Mouse (Mus musculus): Measurements from ENCODE around the gene Rad51b. TPM values are rescaled to one million over a fixed set of nuclear protein-coding genes. Genes with fewer than 3 reads are reported as not detected.
A peak's percentile ranks its signal among the peaks of the same experiment; 100 is the strongest.

Rad51b gene
- total RNA-seq, 2 experiments from 2014 or later, result 2.0 TPM

DNA sequence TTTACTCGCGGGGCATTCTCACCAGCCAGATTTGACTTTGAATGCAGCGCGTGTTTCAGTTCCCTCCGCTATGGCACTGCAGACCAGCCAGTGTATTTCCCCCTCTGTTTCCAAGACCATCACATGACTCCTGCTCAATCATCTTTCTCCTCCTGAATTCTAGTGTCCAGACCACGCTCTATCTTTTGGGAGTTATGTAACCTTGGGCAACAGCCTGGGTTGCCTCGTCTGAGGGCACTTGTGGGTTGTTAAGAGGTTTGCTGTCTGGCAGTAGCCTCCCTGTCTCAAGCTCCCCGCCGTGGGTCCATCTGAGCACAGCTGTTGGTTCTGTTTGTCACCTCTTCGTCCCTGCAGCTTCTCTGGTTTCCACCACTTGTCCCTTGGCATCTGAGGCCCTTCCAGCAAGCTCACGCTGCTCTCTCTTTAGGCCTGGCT lies 309.1 kb downstream of the Rad51b start:
- intact Hi-C loops (cut with DNase I), result no loop called here
- no peak for DNase-seq

DNA sequence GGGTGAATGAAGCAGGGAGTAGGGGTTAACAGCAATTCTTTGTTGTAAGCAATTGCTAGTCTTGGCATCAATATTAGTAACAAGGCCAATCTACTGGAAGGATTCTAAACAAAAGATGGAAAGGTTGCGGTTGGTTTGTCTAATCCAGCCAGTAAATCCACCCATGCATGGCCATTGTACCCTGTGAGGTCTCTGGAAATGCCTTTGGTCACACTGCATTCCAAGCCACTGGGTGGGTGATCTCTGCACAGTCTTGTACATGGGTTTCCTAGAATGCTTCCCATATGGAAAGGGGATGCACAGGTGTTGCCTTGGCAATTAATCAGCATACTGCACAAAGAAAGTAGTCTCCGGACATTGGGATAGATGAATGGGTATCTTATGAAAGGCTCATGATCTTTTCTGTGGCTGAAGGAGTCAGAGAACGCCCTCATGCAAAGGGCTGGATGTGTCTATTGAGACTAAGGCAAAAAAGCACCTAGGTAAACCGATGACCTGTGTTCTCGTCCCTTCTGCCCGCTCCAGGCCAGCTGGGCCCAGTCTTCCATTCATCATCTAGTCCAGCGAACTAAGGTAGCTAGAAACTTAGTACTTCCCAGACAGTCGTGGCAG lies 312.4 kb downstream of the Rad51b start:
- intact Hi-C loops (cut with DNase I), result loop anchor here (5.0 kb wide), 3 partner anchors 298 to 453 kb away; no protein-coding TSS in a partner anchor

GRCm38 (mm10) chr12:79610511-79611103 lies 313.5 kb downstream of the Rad51b start:
- DNase-seq, result peak in 1 of 2 experiments; percentile 27
- intact Hi-C loops (cut with DNase I), result loop anchor here (5.0 kb wide), 3 partner anchors 297 to 452 kb away; no protein-coding TSS in a partner anchor

More for the DNA sequence above, 312.4 kb downstream of the Rad51b start:
- no peak for DNase-seq

- intact Hi-C loops (cut with DNase I), result loop anchor here (1.0 to 5.0 kb wide), 7 partner anchors 249 to 521 kb away; no protein-coding TSS in a partner anchor
- DNase-seq, result no peak
Observed at GRCm38 (mm10) chr12:79611665-79612064, 314.6 kb downstream of the Rad51b start.

- intact Hi-C loops (cut with DNase I), result loop anchor here (1.0 to 5.0 kb wide), 7 partner anchors 250 to 520 kb away; no protein-coding TSS in a partner anchor
- DNase-seq, result peak; percentile 92 to 96
Observed at GRCm38 (mm10) chr12:79612334-79613060, 315.4 kb downstream of the Rad51b start.

DNA sequence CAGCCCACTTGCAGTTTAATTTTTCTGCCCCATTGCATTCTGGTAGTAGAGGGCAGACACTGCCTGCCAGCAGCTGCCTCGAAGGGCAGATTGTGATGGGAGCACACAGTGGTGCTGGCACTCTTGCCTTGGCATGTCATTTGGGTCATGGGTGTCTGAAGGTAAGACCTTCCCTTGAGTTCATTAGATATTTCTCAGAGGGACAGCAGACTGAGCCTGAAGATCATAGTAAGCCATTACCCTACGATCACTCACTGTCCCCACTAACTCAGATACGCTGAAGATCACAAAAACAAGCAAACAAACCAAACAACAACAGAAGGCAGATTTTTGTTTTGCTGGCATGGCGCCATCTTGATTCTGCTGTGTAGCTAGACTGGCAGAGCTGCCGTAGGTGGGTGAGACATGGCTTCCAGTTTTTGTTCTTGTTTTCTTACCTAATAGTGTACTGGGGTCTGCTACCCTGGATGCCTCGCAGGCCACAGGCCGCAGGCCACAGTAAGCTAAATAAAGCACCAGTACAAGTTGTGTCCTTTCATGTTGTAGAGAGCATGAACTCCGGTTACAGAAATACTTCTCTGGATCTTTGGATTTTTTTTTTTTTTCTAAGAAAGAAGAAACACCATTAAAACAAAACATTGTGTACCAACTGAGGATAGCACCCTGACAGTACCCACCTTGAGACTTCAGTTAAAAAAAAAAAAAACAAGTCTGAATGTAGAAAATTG lies 316.1 kb downstream of the Rad51b start:
- DNase-seq, result peak in 1 of 2 experiments; percentile 48
- intact Hi-C loops (cut with DNase I), result loop anchor here (2.0 to 5.0 kb wide), 5 partner anchors 250 to 449 kb away; no protein-coding TSS in a partner anchor

- peak in 1 of 2 experiments; percentile 17 for DNase-seq
- intact Hi-C loops (cut with DNase I), result loop anchor here (2.0 to 5.0 kb wide), 5 partner anchors 251 to 448 kb away; no protein-coding TSS in a partner anchor
Observed at GRCm38 (mm10) chr12:79613846-79614582, 316.9 kb downstream of the Rad51b start.

- DNase-seq, result no peak
- intact Hi-C loops (cut with DNase I), result loop anchor here (5.0 kb wide), 3 partner anchors 293 to 448 kb away; no protein-coding TSS in a partner anchor
Observed at GRCm38 (mm10) chr12:79614583-79614953, 317.5 kb downstream of the Rad51b start.

DNA sequence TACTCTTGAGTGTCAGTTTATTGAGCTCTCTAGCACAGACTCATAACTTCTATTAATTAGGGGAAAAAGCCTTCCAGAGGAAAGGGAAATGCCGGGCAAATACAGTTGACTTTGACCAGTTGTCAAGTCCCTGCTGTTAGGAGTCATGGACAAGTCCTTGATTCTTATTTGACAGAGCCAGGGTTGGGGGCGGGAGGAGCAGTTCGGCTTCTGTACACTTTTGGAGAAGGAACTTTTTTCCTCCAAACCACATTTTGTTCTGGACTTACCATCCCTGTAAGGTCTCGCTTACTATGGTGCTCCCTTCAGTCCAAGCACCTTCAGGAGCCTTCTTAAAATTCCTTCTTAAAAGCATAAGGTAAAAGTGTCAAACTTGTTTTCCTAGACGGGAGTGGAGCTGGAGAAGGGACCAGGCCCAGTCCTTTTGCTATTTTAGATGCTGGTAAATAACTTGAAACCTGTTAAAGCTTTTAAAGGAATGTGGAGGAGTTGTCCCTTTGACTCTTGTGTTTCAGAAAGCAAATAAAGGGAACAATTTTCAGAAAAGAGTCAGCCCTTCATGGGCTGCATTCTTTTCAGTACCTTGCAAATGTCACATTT lies 318.7 kb downstream of the Rad51b start:
- intact Hi-C loops (cut with DNase I), result no loop called here

GRCm38 (mm10) chr12:79619009-79619408 lies 321.9 kb downstream of the Rad51b start:
- intact Hi-C loops (cut with DNase I), result no loop called here
- no peak for DNase-seq

More for the DNA sequence above, 318.7 kb downstream of the Rad51b start:
- DNase-seq, result no peak

DNA sequence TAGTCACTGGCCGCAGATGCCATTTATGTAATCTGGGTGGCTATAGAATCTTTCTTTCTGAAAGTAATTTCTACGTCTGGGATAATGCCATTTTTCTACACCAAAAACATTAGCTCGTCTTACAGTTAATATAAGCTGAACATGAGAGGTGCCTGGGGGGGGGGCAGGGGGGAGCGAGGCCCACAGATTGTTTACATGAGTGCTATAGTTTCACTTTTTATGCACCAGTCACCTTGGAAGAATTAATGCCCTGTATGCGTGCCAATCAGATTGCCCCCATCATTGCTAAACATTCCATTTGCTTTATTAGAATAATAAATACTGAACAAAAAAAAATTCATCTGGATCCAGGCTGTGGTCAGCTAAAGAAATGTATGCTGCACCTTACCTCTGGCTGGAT lies 323.6 kb downstream of the Rad51b start:
- intact Hi-C loops (cut with DNase I), result no loop called here
- DNase-seq, result no peak

GRCm38 (mm10) chr12:79623308-79623707 lies 326.2 kb downstream of the Rad51b start:
- DNase-seq, result no peak
- intact Hi-C loops (cut with DNase I), result no loop called here

- DNase-seq, result no peak
- intact Hi-C loops (cut with DNase I), result no loop called here
Observed at GRCm38 (mm10) chr12:79625699-79626554, 328.8 kb downstream of the Rad51b start.

DNA sequence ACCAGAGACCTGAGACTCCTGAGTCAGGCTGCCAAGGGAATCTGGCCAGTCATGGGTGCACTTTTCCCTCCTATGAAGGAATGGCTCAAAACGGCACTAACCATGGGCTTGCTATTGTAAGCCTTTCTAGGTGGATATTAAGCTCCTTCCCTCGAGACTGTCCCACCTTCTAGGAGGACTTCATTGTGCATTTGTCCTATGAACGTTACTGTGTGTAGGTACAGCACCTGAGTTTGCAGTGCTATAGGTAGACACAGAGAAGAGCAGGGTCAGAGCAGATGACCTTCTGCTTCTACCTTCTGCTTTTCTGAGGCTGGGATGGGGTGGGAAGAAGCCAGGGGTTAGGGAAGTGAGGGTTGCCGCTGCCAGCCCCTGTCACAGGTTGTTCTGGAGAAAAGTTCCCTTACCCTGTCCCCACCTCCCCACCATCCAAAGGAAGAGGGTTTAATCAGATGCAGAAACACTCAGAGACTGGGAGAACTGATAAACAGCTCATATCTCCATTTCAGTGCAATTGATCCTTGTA lies 329.5 kb downstream of the Rad51b start:
- intact Hi-C loops (cut with DNase I), result no loop called here
- DNase-seq, result no peak

DNA sequence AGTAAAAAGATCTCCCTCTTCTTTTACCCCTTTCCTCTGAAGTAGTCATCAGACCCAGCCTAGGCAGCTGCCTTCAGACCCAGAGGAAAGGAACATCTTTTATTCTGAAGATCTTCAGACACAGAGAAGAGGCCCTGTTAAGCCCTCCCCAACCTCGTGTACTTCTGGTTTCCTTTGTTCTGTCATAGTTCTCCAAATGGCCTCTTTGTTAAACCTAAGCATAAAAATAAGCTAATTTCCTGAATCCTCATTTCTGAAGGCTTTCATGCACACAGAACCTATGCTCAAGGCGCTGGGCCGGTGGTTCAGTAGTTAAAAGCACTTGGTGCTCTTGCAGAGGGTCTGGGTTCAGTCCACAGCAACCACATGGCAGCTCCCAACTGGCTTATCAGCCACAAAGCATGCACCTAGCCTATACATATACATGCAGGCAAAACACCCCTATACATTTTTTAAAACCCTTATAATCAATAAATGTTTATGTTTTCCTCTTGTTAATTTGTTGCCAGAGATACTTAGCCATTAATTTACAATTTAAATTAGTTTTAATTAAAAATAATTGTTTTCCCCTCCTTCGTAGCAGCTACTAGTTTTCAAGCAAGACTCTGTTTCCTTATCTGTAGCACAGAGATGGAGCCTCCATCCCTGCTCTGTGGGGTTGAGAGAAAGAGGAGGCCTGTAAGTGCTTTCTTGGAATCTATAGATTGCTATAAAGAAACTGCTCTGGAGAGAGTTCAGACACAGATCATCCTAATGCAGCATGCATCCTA lies 330.5 kb downstream of the Rad51b start:
- intact Hi-C loops (cut with DNase I), result no loop called here
- no peak for DNase-seq

DNA sequence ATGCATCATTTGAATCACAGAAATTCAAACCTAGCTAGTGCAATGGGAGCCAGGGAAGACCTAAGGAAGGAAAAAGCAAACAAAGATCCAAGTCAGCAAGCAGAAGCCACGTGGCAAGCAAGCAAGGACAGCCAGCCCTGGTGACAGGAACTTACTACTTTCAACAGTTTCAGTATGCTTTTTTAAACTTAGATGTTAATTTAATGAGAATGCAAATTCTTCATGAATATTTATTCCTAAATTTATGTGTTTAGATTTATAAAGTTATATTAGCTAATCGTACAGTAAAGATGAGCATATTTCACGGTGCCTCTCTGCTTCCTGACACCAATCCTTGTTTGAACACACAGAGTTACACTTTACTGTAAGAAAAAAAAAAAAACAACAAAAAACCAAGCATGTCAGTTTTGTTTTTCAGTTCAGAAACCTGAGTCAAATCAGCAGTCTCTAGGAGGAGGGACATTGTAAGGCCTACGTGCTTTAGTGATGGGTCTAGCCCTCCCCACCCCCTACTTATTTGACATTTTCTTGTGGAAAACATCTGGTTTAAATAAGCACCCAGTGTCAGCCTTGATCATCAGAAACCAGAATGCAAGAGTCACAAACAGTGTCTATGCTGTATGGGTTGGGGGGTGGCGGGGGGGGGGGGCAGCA lies 331.2 kb downstream of the Rad51b start:
- DNase-seq, result no peak
- intact Hi-C loops (cut with DNase I), result no loop called here
